Mouse (Mus musculus) hindbrain, postnatal 0 days (tissue): ENCODE data around the gene Olfr1418. TPM values are rescaled to one million over a fixed set of nuclear protein-coding genes. Genes with fewer than 3 reads are reported as not detected.
"Not testable (repeated sequence)": the region's sequence is repeated elsewhere in the genome, so short reads cannot be mapped to it uniquely, and the experiment has no call there.

ENCODE experiments used
- ATAC-seq: fragments of 200-750 bp; cut with Nextera tagmentation; 2 replicates; pipeline ENCODE4 v1.8.0; 2017; ENCODE audit warnings: mild to moderate bottlenecking, moderate TSS enrichment, moderate library complexity
- DNase-seq: peaks from one replicate; pipeline ENCODE4 v3.0.0-alpha.2; 2015; ENCODE audit warnings: low spot score
- H3K27ac ChIP-seq: fragments of 300-500 bp; sonication (generic); 2 replicates; pipeline ENCODE4 v1.5.1; 2014; ENCODE audit warnings: mild to moderate bottlenecking
- H3K27me3 ChIP-seq: fragments of 300-500 bp; sonication (generic); 2 replicates; pipeline ENCODE4 v1.6.1; 2014; ENCODE audit warnings: low read length, mixed read lengths; ENCODE audit not compliant: insufficient read depth
- H3K36me3 ChIP-seq: fragments of 300-500 bp; sonication (generic); 2 replicates; pipeline ENCODE4 v1.6.1; 2014; ENCODE audit warnings: low read length, mixed read lengths; ENCODE audit not compliant: insufficient read depth
- H3K4me1 ChIP-seq: fragments of 300-500 bp; sonication (generic); 2 replicates; pipeline ENCODE4 v1.6.1; 2014; ENCODE audit warnings: antibody characterized with exemption, low read length, mixed read lengths; ENCODE audit not compliant: insufficient read depth
- H3K4me2 ChIP-seq: fragments of 300-500 bp; sonication (generic); 2 replicates; pipeline ENCODE4 v1.6.1; 2014; ENCODE audit warnings: low read depth, mild to moderate bottlenecking, low read length, moderate library complexity, mixed read lengths
- H3K4me3 ChIP-seq: fragments of 300-500 bp; sonication (generic); 2 replicates; pipeline ENCODE4 v1.5.1; 2014; ENCODE audit warnings: low read length
- H3K9ac ChIP-seq: fragments of 300-500 bp; sonication (generic); replicated peaks from 2 replicates; pipeline ENCODE4 v1.6.1; 2014; ENCODE audit warnings: mild to moderate bottlenecking, low read length, moderate library complexity, mixed read lengths
- H3K9me3 ChIP-seq: fragments of 300-500 bp; sonication (generic); 2 replicates; pipeline ENCODE4 v1.6.1; 2016; ENCODE audit warnings: low read length, mixed read lengths
- CTCF ChIP-seq: IDR thresholded peaks from 2 replicates; pipeline ENCODE4 v1.5.1; 2016; ENCODE audit warnings: antibody characterized with exemption, control low read depth, low read depth
- WGBS: fragments of 180-500 bp; shearing (Covaris S2); extraction: QIAGEN DNeasy Blood & Tissue Kit; methylation state at CpG from one replicate; pipeline ENCODE4 v1.1.7; 2014; 5-methylcytosine and 5-hydroxymethylcytosine counted together
- polyA plus RNA-seq: library from polyadenylated mRNA; unstranded; fragments of >200 nt; fragmentation: Nextera tagmentation; extraction: Ambion mirVana; gene quantifications from 2 replicates; pipeline ENCODE4 v1.2.1, GENCODE M21; 2015
- total RNA-seq: library from RNA; depleted of rRNA; stranded (reverse); fragments of >200 nt; gene quantifications from 2 replicates; pipeline ENCODE4 v1.2.3, GENCODE M21; 2014; rRNA removed

The Olfr1418 gene
- total RNA-seq = not detected in 2 replicates
- polyA plus RNA-seq = not detected in 2 replicates

GRCm38 (mm10) chr19:11860966-11861365, at the start of gene Olfr1418:
Gene Olfr1418, minus strand, starts transcription at chr19:11861066.
- Histone ChIP-seq H3K4me2 (no peak within 1 kb of the TSS), H3K27me3 (no peaks in the 10 kb centered on the region), H3K9me3 (no peaks in the 10 kb centered on the region), H3K36me3 (no peaks in the 10 kb centered on the region), H3K4me3 (no peak within 1 kb of the TSS), H3K4me1 (no peaks in the 10 kb centered on the region), H3K9ac (no peak within 1 kb of the TSS), H3K27ac (no peak within 1 kb of the TSS)
- WGBS = 92% methylated on average over 1 of the region's 1 CpGs
- DNase-seq (no peak), ATAC-seq (no peak)
- no peak for TF ChIP-seq CTCF

GRCm38 (mm10) chr19:11886265-11886664, 25.4 kb upstream of the Olfr1418 start, which contains the start of gene Olfr1420:
Gene Olfr1420, plus strand, starts transcription at chr19:11886565.
- DNase-seq (no peak), ATAC-seq (no peak)
- no peak within 1 kb of the TSS for H3K9ac ChIP-seq
- no peaks in the 10 kb centered on the region for H3K27me3 ChIP-seq
- H3K27ac ChIP-seq = no peak within 1 kb of the TSS
- no peaks in the 10 kb centered on the region for H3K4me1 ChIP-seq
- H3K36me3 ChIP-seq = no peaks in the 10 kb centered on the region
- no peak within 1 kb of the TSS for H3K4me3 ChIP-seq
- no peak for TF ChIP-seq CTCF
- WGBS = 44% methylated on average over 1 of the region's 1 CpGs
- no peak within 1 kb of the TSS for H3K4me2 ChIP-seq
- H3K9me3 ChIP-seq = no peaks in the 10 kb centered on the region

- 70% methylated on average over 22 of the region's 22 CpGs for WGBS
- H3K4me1 ChIP-seq, ATAC-seq, H3K27ac ChIP-seq, H3K9me3 ChIP-seq, H3K9ac ChIP-seq, H3K4me3 ChIP-seq, H3K27me3 ChIP-seq, DNase-seq, H3K36me3 ChIP-seq, H3K4me2 ChIP-seq: not testable (repeated sequence)
These were observed 17.5 kb upstream of the Olfr1418 start for GRCm38 (mm10) chr19:11878404-11878803.

GRCm38 (mm10) chr19:11875006-11875405, 14.1 kb upstream of the Olfr1418 start, which contains the start of gene Olfr1419:
Gene Olfr1419, minus strand, starts transcription at chr19:11875106.
- Histone ChIP-seq H3K36me3 (no peaks in the 10 kb centered on the region), H3K4me2 (no peak within 1 kb of the TSS), H3K9ac (no peak within 1 kb of the TSS), H3K4me1 (no peaks in the 10 kb centered on the region), H3K27me3 (no peaks in the 10 kb centered on the region), H3K9me3 (no peaks in the 10 kb centered on the region), H3K4me3 (no peak within 1 kb of the TSS), H3K27ac (no peak within 1 kb of the TSS)
- ATAC-seq (no peak), DNase-seq (no peak)
- WGBS = 50% methylated on average over 1 of the region's 1 CpGs
- TF ChIP-seq CTCF = no peak

GRCm38 (mm10) chr19:11867837-11868236, 7.0 kb upstream of the Olfr1418 start:
- no peak for TF ChIP-seq CTCF
- ATAC-seq (no peak), DNase-seq (no peak)
- WGBS = 88% methylated on average over 2 of the region's 2 CpGs
- H3K9me3 ChIP-seq = no peaks in the 10 kb centered on the region
- H3K4me1 ChIP-seq = no peaks in the 10 kb centered on the region
- H3K9ac ChIP-seq = no peak overlapping the region
- no peak overlapping the region for H3K4me2 ChIP-seq
- no peaks in the 10 kb centered on the region for H3K36me3 ChIP-seq
- H3K27me3 ChIP-seq = no peaks in the 10 kb centered on the region
- no peak overlapping the region for H3K4me3 ChIP-seq
- H3K27ac ChIP-seq = no peak overlapping the region

- no peak for ATAC-seq
- TF ChIP-seq CTCF = no peak
- DNase-seq = no peak
- Histone ChIP-seq H3K4me2 (no peak overlapping the region), H3K27me3 (no peaks in the 10 kb centered on the region), H3K9ac (no peak overlapping the region), H3K4me1 (no peaks in the 10 kb centered on the region), H3K4me3 (no peak overlapping the region), H3K9me3 (no peaks in the 10 kb centered on the region), H3K27ac (no peak overlapping the region), H3K36me3 (no peaks in the 10 kb centered on the region)
- WGBS = 77% methylated on average over 6 of the region's 6 CpGs
These were observed 4.4 kb downstream of the Olfr1418 start for GRCm38 (mm10) chr19:11856506-11856905.

- ATAC-seq (no peak), DNase-seq (no peak)
- WGBS = 93% methylated on average over 2 of the region's 2 CpGs
- no peaks in the 10 kb centered on the region for H3K36me3 ChIP-seq
- no peaks in the 10 kb centered on the region for H3K27me3 ChIP-seq
- no peaks in the 10 kb centered on the region for H3K4me1 ChIP-seq
- no peaks in the 10 kb centered on the region for H3K9me3 ChIP-seq
- H3K4me2 ChIP-seq = no peak overlapping the region
- no peak for TF ChIP-seq CTCF
- H3K4me3 ChIP-seq = no peak overlapping the region
- H3K27ac ChIP-seq = no peak overlapping the region
- H3K9ac ChIP-seq = no peak overlapping the region
These were observed 6.0 kb downstream of the Olfr1418 start for GRCm38 (mm10) chr19:11854821-11855220.
